Mouse (Mus musculus): ENCODE results near the gene Snapin.

DNA sequence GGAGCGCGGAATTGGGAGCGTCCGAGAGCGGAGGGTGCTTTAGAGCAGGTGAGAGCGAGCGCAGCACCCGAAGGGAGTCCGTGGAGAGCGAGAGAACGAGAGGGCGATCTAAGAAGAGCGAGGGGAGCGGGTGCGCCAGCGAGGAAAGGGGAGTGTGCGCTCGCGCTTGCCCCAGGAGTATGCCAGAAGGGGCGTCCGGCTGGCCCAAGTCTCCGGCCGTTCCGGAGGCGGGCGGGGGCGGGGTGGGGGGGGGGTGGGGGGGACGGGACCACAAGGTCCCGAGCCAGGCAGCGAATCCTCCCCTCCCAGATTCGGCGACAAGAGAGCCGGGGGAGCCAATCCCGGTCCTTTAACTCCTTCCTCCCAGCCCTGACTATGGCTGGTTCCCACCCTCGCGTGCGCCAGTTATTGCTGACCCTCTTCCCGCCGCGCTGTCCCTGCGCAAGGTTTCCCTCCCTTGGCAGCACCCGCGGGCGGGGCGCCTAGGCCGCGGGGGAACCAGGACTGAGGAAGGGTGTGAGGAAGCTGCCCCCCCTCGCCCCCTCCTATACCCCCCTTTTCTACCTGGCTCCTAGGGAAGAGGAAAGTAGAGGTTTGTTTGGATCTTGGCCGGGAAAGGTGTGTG is 25.0 kb downstream of the Snapin start, which contains the start of gene Npr1:
- no peak for TF ChIP-seq CTCF (IDR thresholded peaks at IDR 0.05; ENCODE audit: borderline replicate concordance, extremely low read depth, insufficient read depth, insufficient read length)
- no peak for TF ChIP-seq POLR2A (IDR thresholded peaks at IDR 0.05; ENCODE audit: borderline replicate concordance, extremely low read depth, insufficient read depth, insufficient read length, poor library complexity, severe bottlenecking)
